Mouse (Mus musculus) liver, adult 2 months (tissue): ENCODE data around the gene Pnrc1.

Experiments used
- CTCF ChIP-seq: fragments of 200-500 bp; IDR thresholded peaks from 2 replicates; pipeline ENCODE4 v1.5.1; 2011; ENCODE audit warnings: low read depth, low read length, control low read depth
- POLR2A ChIP-seq: fragments of 200-500 bp; IDR thresholded peaks from 2 replicates; pipeline ENCODE4 v1.6.1; 2011; ENCODE audit warnings: low read length, control low read depth; ENCODE audit not compliant: insufficient read depth; ENCODE audit errors: extremely low read depth

DNA sequence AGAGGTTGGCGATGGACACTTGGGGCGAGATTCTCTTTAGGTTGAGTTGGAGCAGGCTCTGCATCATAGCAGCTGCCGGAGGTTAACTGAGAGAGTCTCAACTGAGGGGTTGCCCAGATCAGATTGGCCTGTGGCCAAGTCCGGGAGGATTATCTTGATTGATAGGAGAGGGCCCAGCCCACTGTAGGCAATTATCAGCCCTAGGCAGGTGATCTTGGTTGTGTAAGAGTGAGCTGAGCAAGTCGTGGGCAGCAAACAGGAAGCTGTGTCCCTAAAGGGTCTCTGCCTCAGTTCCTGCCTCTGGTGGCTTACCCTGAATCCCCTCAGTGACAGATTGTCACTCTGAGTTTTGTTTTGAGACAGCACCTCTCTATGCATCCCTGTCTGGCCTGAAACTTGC, 47.4 kb downstream of the Pnrc1 start:
- TF ChIP-seq CTCF (no peak), POLR2A (no peak)
